Mouse (Mus musculus) thymus, adult 2 months (tissue): Measurements from ENCODE around the gene Brca2.

ENCODE experiments used
- CTCF ChIP-seq: fragments of 200-500 bp; IDR thresholded peaks from 2 replicates; pipeline ENCODE4 v1.5.1; 2012; ENCODE audit warnings: mild to moderate bottlenecking, control low read depth, low read length, moderate library complexity, borderline replicate concordance; ENCODE audit not compliant: control insufficient read depth, poor library complexity, insufficient read depth; ENCODE audit errors: extremely low read depth
- POLR2A ChIP-seq: fragments of 200-500 bp; IDR thresholded peaks from 2 replicates; pipeline ENCODE4 v1.6.1; 2012; ENCODE audit warnings: mild to moderate bottlenecking, low read length, control low read depth, moderate library complexity; ENCODE audit not compliant: control insufficient read depth, poor library complexity, insufficient read depth; ENCODE audit errors: extremely low read depth

GRCm38 (mm10) chr5:150566226-150566625, 43.8 kb downstream of the Brca2 start:
- no peak for TF ChIP-seq POLR2A
- TF ChIP-seq CTCF: no peak
